Mouse (Mus musculus): ENCODE data around the gene Astn2. TPM values are rescaled to one million over a fixed set of nuclear protein-coding genes. Genes with fewer than 3 reads are reported as not detected.

The Astn2 gene
- polyA plus RNA-seq, 1 experiment from 2014 or later: 0.52 TPM

DNA sequence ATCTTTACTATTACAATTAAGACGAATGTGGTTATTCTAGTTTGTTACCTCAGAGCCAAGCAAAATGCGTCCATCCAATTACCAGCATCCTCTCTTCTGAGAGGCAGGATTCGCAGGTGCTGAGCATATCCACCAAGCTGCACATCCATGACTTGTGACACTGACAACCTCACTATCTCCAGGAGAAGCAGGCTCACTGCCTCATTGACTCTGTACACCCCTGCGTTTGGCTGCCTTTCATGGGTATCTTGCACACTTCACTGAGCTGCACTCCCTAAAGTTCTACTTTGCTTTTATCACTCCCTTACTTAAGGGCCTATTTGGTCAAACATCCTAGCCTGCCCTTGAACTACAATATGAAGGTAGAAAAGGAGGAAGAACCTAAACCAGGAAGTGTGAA, 633.5 kb downstream of the Astn2 start:
- WGBS: 72% methylated on average over 4 of the region's 4 CpGs

GRCm38 (mm10) chr4:65767919-65768318, 636.5 kb downstream of the Astn2 start:
- H3K27me3 ChIP-seq: no peaks in the 10 kb centered on the region
- ATAC-seq (replicated peaks; ENCODE audit: insufficient number of reproducible peaks, insufficient read depth, low FRiP score, low read depth): no peak
- no peak overlapping the region for H3K4me2 ChIP-seq
- H3K27ac ChIP-seq: no peak overlapping the region
- H3K4me3 ChIP-seq: no peak overlapping the region
- no peak overlapping the region for H3K9ac ChIP-seq
- H3K36me3 ChIP-seq: no peaks in the 10 kb centered on the region
- H3K9me3 ChIP-seq (replicated peaks): no peaks in the 10 kb centered on the region
- 51% methylated on average over 2 of the region's 2 CpGs for WGBS
- H3K4me1 ChIP-seq (replicated peaks): no peaks in the 10 kb centered on the region

More for the DNA sequence above, 633.5 kb downstream of the Astn2 start:
- Histone ChIP-seq H3K4me1 (replicated peaks) (no peaks in the 10 kb centered on the region), H3K27me3 (no peaks in the 10 kb centered on the region), H3K36me3 (no peaks in the 10 kb centered on the region), H3K9me3 (replicated peaks) (no peaks in the 10 kb centered on the region), H3K9ac (no peak overlapping the region), H3K4me2 (no peak overlapping the region), H3K27ac (no peak overlapping the region), H3K4me3 (no peak overlapping the region)
- ATAC-seq (replicated peaks; ENCODE audit: insufficient number of reproducible peaks, insufficient read depth, low FRiP score, low read depth): no peak

- no peak overlapping the region for H3K27ac ChIP-seq
- H3K4me1 ChIP-seq (replicated peaks): no peaks in the 10 kb centered on the region
- H3K36me3 ChIP-seq: no peaks in the 10 kb centered on the region
- no peak overlapping the region for H3K9ac ChIP-seq
- no peak overlapping the region for H3K4me3 ChIP-seq
- no peaks in the 10 kb centered on the region for H3K27me3 ChIP-seq
- 77% methylated on average over 4 of the region's 4 CpGs for WGBS
- no peaks in the 10 kb centered on the region for H3K9me3 ChIP-seq (replicated peaks)
- no peak for ATAC-seq (replicated peaks; ENCODE audit: insufficient number of reproducible peaks, insufficient read depth, low FRiP score, low read depth)
- H3K4me2 ChIP-seq: no peak overlapping the region
Observed at GRCm38 (mm10) chr4:65767431-65767830, 637.0 kb downstream of the Astn2 start.

GRCm38 (mm10) chr4:65765312-65765711, 639.1 kb downstream of the Astn2 start:
- Histone ChIP-seq H3K36me3 (no peaks in the 10 kb centered on the region), H3K9me3 (replicated peaks) (no peaks in the 10 kb centered on the region), H3K9ac (no peak overlapping the region), H3K4me3 (no peak overlapping the region), H3K27me3 (no peaks in the 10 kb centered on the region), H3K4me1 (replicated peaks) (no peaks in the 10 kb centered on the region), H3K4me2 (no peak overlapping the region), H3K27ac (no peak overlapping the region)
- WGBS: 60% methylated on average over 3 of the region's 3 CpGs
- ATAC-seq (replicated peaks; ENCODE audit: insufficient number of reproducible peaks, insufficient read depth, low FRiP score, low read depth): no peak

GRCm38 (mm10) chr4:65764275-65764674, 640.1 kb downstream of the Astn2 start:
- no peak overlapping the region for H3K4me2 ChIP-seq
- no peaks in the 10 kb centered on the region for H3K36me3 ChIP-seq
- no peak overlapping the region for H3K27ac ChIP-seq
- H3K4me3 ChIP-seq: no peak overlapping the region
- no peak overlapping the region for H3K9ac ChIP-seq
- ATAC-seq (replicated peaks; ENCODE audit: insufficient number of reproducible peaks, insufficient read depth, low FRiP score, low read depth): no peak
- no peaks in the 10 kb centered on the region for H3K9me3 ChIP-seq (replicated peaks)
- no peaks in the 10 kb centered on the region for H3K4me1 ChIP-seq (replicated peaks)
- no peaks in the 10 kb centered on the region for H3K27me3 ChIP-seq
- WGBS: 77% methylated on average over 4 of the region's 4 CpGs

GRCm38 (mm10) chr4:65763823-65764222, 640.6 kb downstream of the Astn2 start:
- H3K4me2 ChIP-seq: no peak overlapping the region
- ATAC-seq (replicated peaks; ENCODE audit: insufficient number of reproducible peaks, insufficient read depth, low FRiP score, low read depth): no peak

DNA sequence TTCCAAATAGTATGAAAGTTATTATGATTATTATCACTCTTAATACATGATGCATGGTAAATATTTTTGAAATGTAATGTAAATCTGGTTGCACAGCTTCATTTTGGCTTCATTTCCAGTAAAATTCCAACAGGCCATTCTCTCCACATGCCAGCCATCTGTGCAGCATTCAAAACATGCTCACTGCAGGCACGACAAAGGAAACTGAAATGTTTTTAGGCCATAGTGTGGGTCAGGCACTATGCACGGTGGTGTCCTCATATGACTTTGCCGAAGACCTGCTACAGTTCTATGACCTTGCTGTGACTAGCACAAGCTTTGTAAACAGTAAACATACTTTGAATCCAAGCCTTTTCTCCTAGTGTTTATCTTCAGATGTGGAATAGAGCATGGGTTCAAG, 642.3 kb downstream of the Astn2 start:
- H3K36me3 ChIP-seq: no peaks in the 10 kb centered on the region
- H3K27me3 ChIP-seq: no peaks in the 10 kb centered on the region
- no peak overlapping the region for H3K4me3 ChIP-seq
- no peaks in the 10 kb centered on the region for H3K4me1 ChIP-seq (replicated peaks)
- ATAC-seq (replicated peaks; ENCODE audit: insufficient number of reproducible peaks, insufficient read depth, low FRiP score, low read depth): no peak
- no peak overlapping the region for H3K4me2 ChIP-seq
- WGBS: 82% methylated on average over 3 of the region's 3 CpGs
- H3K27ac ChIP-seq: no peak overlapping the region
- H3K9ac ChIP-seq: no peak overlapping the region
- no peaks in the 10 kb centered on the region for H3K9me3 ChIP-seq (replicated peaks)

More at GRCm38 (mm10) chr4:65763823-65764222, 640.6 kb downstream of the Astn2 start:
- Histone ChIP-seq H3K27me3 (no peaks in the 10 kb centered on the region), H3K4me1 (replicated peaks) (no peaks in the 10 kb centered on the region), H3K9me3 (replicated peaks) (no peaks in the 10 kb centered on the region), H3K27ac (no peak overlapping the region), H3K9ac (no peak overlapping the region), H3K36me3 (no peaks in the 10 kb centered on the region), H3K4me3 (no peak overlapping the region)
- WGBS: 95% methylated on average over 2 of the region's 2 CpGs

DNA sequence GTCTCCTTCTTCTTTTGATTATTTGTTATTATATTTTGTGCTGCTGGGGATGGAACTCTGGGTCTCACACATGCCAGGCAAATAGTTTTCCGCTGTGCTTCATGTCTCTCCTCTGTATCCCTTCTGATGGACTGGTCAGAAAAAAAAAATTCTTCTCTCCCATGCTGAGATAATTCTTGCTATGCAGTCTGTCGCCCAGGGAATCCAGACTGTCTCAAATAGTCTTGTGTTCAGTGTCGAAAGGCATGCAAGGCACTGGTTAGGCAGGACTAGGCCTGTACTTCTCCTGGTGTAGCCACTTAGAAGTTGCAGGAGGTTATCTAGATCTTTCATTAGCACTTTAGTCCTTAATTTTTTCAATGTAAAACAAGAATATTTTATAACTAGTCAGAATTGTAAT, 642.8 kb downstream of the Astn2 start:
- no peak overlapping the region for H3K4me3 ChIP-seq
- H3K27ac ChIP-seq: no peak overlapping the region
- H3K9me3 ChIP-seq (replicated peaks): no peaks in the 10 kb centered on the region
- H3K27me3 ChIP-seq: no peaks in the 10 kb centered on the region
- no peaks in the 10 kb centered on the region for H3K36me3 ChIP-seq
- WGBS: 44% methylated on average over 3 of the region's 3 CpGs
- H3K4me2 ChIP-seq: no peak overlapping the region
- no peak overlapping the region for H3K9ac ChIP-seq
- no peak for ATAC-seq (replicated peaks; ENCODE audit: insufficient number of reproducible peaks, insufficient read depth, low FRiP score, low read depth)
- no peaks in the 10 kb centered on the region for H3K4me1 ChIP-seq (replicated peaks)

- 87% methylated on average over 1 of the region's 1 CpGs for WGBS
- no peak overlapping the region for H3K4me3 ChIP-seq
Observed at GRCm38 (mm10) chr4:65758875-65759201, 645.6 kb downstream of the Astn2 start.

GRCm38 (mm10) chr4:65758174-65758874, 646.1 kb downstream of the Astn2 start:
- 57% methylated on average over 5 of the region's 5 CpGs for WGBS
- ATAC-seq (replicated peaks; ENCODE audit: insufficient number of reproducible peaks, insufficient read depth, low FRiP score, low read depth): no peak
- no peak overlapping the region for H3K4me3 ChIP-seq
- no peaks in the 10 kb centered on the region for H3K9me3 ChIP-seq (replicated peaks)
- no peak overlapping the region for H3K4me2 ChIP-seq
- H3K4me1 ChIP-seq (replicated peaks): no peaks in the 10 kb centered on the region
- H3K27ac ChIP-seq: no peak overlapping the region
- no peak overlapping the region for H3K9ac ChIP-seq
- no peaks in the 10 kb centered on the region for H3K36me3 ChIP-seq
- H3K27me3 ChIP-seq: no peaks in the 10 kb centered on the region

More at GRCm38 (mm10) chr4:65758875-65759201, 645.6 kb downstream of the Astn2 start:
- no peak overlapping the region for H3K27ac ChIP-seq
- ATAC-seq (replicated peaks; ENCODE audit: insufficient number of reproducible peaks, insufficient read depth, low FRiP score, low read depth): no peak
- no peaks in the 10 kb centered on the region for H3K27me3 ChIP-seq
- no peak overlapping the region for H3K4me2 ChIP-seq
- no peak overlapping the region for H3K9ac ChIP-seq
- no peaks in the 10 kb centered on the region for H3K36me3 ChIP-seq
- no peaks in the 10 kb centered on the region for H3K9me3 ChIP-seq (replicated peaks)
- no peaks in the 10 kb centered on the region for H3K4me1 ChIP-seq (replicated peaks)

DNA sequence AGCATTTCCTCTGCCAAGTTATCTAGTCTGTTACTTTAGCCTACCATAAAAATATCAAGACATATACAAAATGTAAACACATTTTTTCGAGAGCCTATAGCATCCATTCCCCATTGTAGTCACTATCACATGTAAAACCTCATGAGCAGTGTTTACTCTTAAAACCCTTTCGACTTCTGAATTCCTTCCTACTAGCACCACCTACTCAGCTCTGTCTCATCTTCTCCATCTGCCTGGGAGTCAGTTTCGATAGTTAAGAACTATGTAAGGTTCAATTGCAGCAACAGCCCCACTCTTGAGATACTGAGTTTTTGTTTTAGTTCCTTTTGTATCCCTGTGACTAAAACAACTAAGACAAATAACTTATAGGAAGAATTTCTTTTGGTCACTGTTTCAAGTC, 651.5 kb downstream of the Astn2 start:
- Histone ChIP-seq H3K27ac (no peak overlapping the region), H3K4me1 (replicated peaks) (no peaks in the 10 kb centered on the region), H3K36me3 (no peaks in the 10 kb centered on the region), H3K9ac (no peak overlapping the region), H3K4me2 (no peak overlapping the region), H3K9me3 (replicated peaks) (no peaks in the 10 kb centered on the region), H3K4me3 (no peak overlapping the region), H3K27me3 (no peaks in the 10 kb centered on the region)
- WGBS: 70% methylated on average over 3 of the region's 3 CpGs
- ATAC-seq (replicated peaks; ENCODE audit: insufficient number of reproducible peaks, insufficient read depth, low FRiP score, low read depth): no peak

DNA sequence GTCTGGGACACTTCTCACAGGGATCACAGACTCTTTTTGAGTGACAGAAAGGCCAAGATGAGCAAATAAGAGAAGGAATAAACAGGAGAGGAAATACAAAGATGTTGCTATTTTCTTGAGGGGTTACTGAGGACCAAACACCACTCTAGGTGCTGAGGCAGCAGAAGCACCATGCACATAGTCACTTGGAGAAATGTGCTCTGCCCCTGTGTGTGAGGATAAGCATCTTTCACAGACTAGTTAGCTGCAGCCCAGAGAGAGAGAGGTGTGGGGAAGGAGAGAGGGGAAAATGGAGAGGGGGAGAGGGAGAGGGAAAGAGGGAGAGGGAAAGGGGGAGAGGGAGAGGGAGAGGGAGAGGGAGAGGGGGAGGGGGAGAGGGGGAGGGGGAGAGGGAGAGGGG, 659.6 kb downstream of the Astn2 start:
- no peak overlapping the region for H3K4me2 ChIP-seq
- H3K9me3 ChIP-seq (replicated peaks): no peaks in the 10 kb centered on the region
- no peak for ATAC-seq (replicated peaks; ENCODE audit: insufficient number of reproducible peaks, insufficient read depth, low FRiP score, low read depth)
- no peak overlapping the region for H3K9ac ChIP-seq
- no peaks in the 10 kb centered on the region for H3K36me3 ChIP-seq
- no peaks in the 10 kb centered on the region for H3K27me3 ChIP-seq
- H3K4me1 ChIP-seq (replicated peaks): peaks cover 6% of the 10 kb centered on the region; the same call in 1 of the 2 replicates
- no peak overlapping the region for H3K4me3 ChIP-seq
- no peak overlapping the region for H3K27ac ChIP-seq
